Comparison of ENCODE assay signal across 1 mouse cellular context in genomic region chr5:8056141-8057017, GRCm38 (mm10).
TF ChIP-seq lines count a peak whose summit lies in the region.

No protein-coding gene starts in this region.

TF ChIP-seq in CH12.LX, 34 proteins besides CTCF, POLR2A, EP300 and RAD21 (continued from another document):
- TF ChIP-seq USF2 (conservative IDR thresholded peaks at IDR 0.05; ENCODE audit: low read depth, low read length) (no peak), JUND (conservative IDR thresholded peaks at IDR 0.05; ENCODE audit: low read depth, low read length) (no peak), CHD2 (IDR thresholded peaks at IDR 0.05; ENCODE audit: low read length) (no peak), USF1 (IDR thresholded peaks at IDR 0.05; ENCODE audit: low read depth, low read length) (no peak), KAT2A (IDR thresholded peaks at IDR 0.05; ENCODE audit: insufficient replicate concordance, low read length) (no peak), MEF2A (IDR thresholded peaks at IDR 0.05; ENCODE audit: borderline replicate concordance, low read depth, low read length) (peak; percentile 31; the same call in 1 of the 2 replicates), POLR2AphosphoS2 (IDR thresholded peaks at IDR 0.05; ENCODE audit: low read depth, low read length) (peak; percentile 74; the same call in 1 of the 2 replicates), HCFC1 (IDR thresholded peaks at IDR 0.05; ENCODE audit: low read depth, low read length) (peak; percentile 31; the same call in 1 of the 2 replicates), GABPA (IDR thresholded peaks at IDR 0.05; ENCODE audit: insufficient replicate concordance, low read depth, low read length) (no peak), ZC3H11A (IDR thresholded peaks at IDR 0.05; ENCODE audit: low read depth, low read length) (no peak), TBP (conservative IDR thresholded peaks at IDR 0.05; ENCODE audit: low read depth, low read length) (peak; percentile 82; the same call in 1 of the 2 replicates), SMC3 (IDR thresholded peaks at IDR 0.05; ENCODE audit: low read depth, low read length) (no peak), MAX (IDR thresholded peaks at IDR 0.05; ENCODE audit: low read length) (peak; percentile 29; the same call in 1 of the 2 replicates), NELFE (IDR thresholded peaks at IDR 0.05; ENCODE audit: low read depth, low read length) (peak; percentile 78), ETS1 (conservative IDR thresholded peaks at IDR 0.05; ENCODE audit: low read depth, low read length) (no peak), MYC (IDR thresholded peaks at IDR 0.05; ENCODE audit: low read depth, low read length) (no peak), NRF1 (IDR thresholded peaks at IDR 0.05; ENCODE audit: low read depth, low read length) (no peak), BHLHE40 (IDR thresholded peaks at IDR 0.05; ENCODE audit: low read depth, low read length) (no peak), E2F4 (IDR thresholded peaks at IDR 0.05; ENCODE audit: insufficient replicate concordance, low read depth, low read length) (no peak), IRF4 (IDR thresholded peaks at IDR 0.05; ENCODE audit: low read depth, low read length) (no peak), PAX5 (IDR thresholded peaks at IDR 0.05; ENCODE audit: low read length) (no peak), MXI1 (IDR thresholded peaks at IDR 0.05; ENCODE audit: low read depth, low read length) (0 out of 2 replicates have a peak, but pooled peaks have one; percentile 78), UBTF (IDR thresholded peaks at IDR 0.05; ENCODE audit: low read depth, low read length) (0 out of 2 replicates have a peak, but pooled peaks have one; percentile 71)
TF ChIP-seq in CH12.LX: peak in this region for 14.
